Mouse (Mus musculus): ENCODE measurements around the gene Tanc1.

Tanc1 gene

DNA sequence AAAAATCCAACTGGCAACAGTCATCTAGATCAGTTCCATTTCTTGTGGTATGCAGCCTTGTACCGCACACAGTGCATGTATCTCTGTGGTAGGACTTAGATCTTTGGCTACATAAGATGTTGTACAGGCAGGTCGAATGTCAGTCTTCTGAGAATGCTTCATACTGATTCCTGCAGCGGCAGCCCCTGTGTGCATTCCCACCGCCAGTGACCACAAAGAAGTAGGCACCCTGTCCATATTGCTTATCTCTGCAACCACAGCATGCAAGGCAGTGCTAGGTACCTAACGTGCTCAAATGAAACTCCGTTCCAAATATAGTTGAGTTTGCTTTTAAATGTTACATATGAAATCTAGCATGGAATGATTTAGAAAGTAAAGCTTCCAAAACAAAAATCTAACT is 269.6 kb downstream of the Tanc1 start:
- DNase-seq (ENCODE audit: inconsistent ontology term), result no peak

DNA sequence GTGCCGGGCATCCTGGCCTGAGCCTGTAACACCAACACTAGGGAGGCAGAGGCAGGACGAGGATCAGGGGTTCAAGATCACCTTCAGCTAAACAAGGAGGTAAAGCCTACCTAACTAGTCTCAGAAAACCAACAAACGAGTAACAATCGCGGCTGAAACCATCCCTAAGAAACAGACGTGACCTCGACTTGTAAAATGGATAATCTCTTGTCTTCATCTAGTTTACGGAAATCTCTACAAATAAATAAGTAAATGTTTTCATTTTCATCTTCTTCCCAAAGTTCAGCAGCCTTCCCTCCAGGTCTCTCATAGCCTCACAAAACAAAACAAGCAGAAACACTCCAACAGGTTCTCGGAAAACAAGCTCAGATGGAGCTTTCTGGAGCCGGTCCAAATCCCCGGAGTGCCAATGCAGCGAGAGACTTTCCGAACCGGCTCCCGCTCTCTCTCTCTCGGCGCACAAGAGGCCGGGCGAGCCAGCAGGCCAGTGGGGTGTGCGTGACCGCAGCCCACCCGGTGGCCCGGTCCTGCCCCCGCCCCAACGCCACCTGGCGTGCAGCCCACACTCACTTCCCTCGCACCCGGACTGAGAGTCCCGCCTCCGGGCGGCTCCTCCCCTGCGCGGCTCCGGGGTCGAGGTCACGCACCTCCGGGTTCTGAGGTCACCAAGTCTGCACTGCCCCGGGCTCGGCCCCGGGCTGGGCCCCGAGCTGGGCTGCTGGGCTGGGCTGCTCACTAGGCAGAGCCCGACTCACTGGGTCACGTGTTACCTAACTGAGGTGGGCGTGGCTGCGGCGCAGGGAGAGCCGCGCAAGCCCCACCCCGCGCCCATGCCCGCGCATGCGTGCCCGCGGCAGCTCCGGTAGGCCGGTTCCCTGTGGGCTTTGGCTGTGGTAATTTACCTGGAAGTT is 270.2 kb downstream of the Tanc1 start, which contains the start of gene Wdsub1:
TSS of gene Wdsub1 (minus strand) at position 761 of the 911 bp plus-strand sequence.
- DNase-seq (ENCODE audit: inconsistent ontology term), result peak; percentile 94

DNA sequence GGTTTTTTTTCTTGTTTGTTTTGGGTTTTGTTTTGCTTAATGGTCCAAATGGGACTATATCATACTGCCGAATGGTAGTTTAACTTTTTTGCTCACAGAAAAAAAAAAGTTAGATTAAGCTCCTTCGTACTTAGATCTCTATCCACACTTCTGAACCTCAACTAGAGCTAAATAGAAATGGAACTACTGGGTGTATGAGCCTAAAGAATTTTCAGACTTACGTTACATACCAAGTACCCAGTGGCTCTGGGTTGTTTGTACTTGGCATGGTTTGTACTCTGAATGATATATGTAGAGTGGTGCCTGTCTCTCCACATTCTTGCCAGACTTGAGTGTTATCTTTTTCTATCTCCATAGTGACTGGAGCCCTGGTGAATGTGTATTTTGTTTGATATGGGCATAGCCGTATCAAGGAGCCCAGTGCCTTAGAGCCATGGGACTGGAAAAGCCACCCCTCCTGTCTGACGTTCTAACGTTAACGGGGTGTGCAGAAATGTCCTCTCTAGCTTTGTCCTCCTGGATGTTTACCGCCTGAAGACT is 271.0 kb downstream of the Tanc1 start:
- DNase-seq (ENCODE audit: inconsistent ontology term), result no peak

DNA sequence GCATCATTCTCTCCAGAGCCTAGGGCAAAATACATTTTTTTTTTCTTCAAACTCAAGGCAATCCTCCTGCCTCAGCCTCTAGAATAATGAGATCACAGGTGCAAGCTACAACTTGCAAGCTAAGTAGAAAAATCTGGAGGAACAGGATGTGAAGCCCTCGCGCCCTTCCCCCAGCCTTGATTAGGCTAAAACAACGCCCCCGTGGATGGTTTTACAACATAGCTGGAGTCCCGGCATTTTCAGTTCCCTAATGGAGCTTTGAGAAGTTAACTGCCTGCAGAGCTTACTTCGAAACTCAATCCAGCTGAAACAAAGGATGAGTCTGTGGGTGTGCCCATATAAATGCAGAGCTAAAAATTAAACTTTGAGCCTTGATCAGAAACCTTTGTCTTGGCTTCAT is 277.9 kb downstream of the Tanc1 start:
- no peak for DNase-seq (ENCODE audit: inconsistent ontology term)
